Mouse (Mus musculus) E14TG2a.4 (cell line): ENCODE measurements at regions not wholly inside any gene's neighbourhood (a gene's known extent, or its start where the extent isn't known, plus 50 kb on each side); places are given as distances from the start of the nearest gene placed in this dataset.

Experiments
- CTCF ChIP-seq: conservative IDR thresholded peaks from 2 replicates; pipeline ENCODE4 v1.5.1; 2014; ENCODE audit warnings: low read length
- NANOG ChIP-seq: IDR thresholded peaks from 2 replicates; pipeline ENCODE4 v1.6.1; 2014; ENCODE audit warnings: borderline replicate concordance, low read length, mixed read lengths
- POU5F1 ChIP-seq: IDR thresholded peaks from 2 replicates; pipeline ENCODE4 v1.6.1; 2014; ENCODE audit warnings: low read length, borderline replicate concordance

DNA sequence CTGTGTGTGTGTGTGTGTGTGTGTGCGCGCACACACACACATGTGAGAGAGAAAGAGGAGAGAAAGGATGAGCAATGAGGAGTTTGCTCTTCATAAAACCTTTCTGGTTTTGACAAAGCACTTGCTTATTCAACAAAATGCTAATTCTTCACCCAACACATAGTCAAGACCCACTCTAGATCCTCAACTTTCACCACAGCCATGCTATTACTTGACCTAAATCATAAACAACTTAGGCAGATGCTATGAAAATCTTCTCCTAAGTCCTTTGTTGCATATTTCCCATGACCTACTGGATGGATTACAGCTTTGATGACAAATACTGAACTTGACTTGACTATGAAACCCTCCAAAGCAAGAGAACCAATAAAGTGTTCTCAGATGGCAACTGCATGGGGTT, 196.3 kb upstream of the Ank start:
- TF ChIP-seq CTCF (no peak), NANOG (no peak), POU5F1 (no peak)
